Mouse (Mus musculus) megakaryocyte progenitor cell, adult 5-6 weeks (primary cell): ENCODE measurements around the gene Dlgap1. TPM values are rescaled to one million over a fixed set of nuclear protein-coding genes. Genes with fewer than 3 reads are reported as not detected.
A peak's percentile ranks its signal among the peaks of the same experiment; 100 is the strongest.

ENCODE experiments used
- ATAC-seq: replicated peaks from 2 replicates; pipeline ENCODE4 v1.8.0; 2016; ENCODE audit warnings: mild to moderate bottlenecking, moderate TSS enrichment, inconsistent platforms; ENCODE audit not compliant: poor library complexity
- total RNA-seq, 2 experiments: library from RNA; stranded (forward) in 1 of 2; stranded (reverse) in 1 of 2; fragments of 157-497, 149-512 nt in 1 of 2; fragments of 200-1000 nt in 1 of 2; gene quantifications; 2 replicates each; pipeline versions ENCODE4 v1.2.3 to v1.2.4; 2015 to 2017

Dlgap1 gene
- total RNA-seq, 2 experiments from 2014 or later, result not detected

GRCm38 (mm10) chr17:70446451-70446850, 477.6 kb downstream of the Dlgap1 start:
- ATAC-seq, result no peak

GRCm38 (mm10) chr17:70455036-70455435, 486.2 kb downstream of the Dlgap1 start:
- ATAC-seq, result no peak

DNA sequence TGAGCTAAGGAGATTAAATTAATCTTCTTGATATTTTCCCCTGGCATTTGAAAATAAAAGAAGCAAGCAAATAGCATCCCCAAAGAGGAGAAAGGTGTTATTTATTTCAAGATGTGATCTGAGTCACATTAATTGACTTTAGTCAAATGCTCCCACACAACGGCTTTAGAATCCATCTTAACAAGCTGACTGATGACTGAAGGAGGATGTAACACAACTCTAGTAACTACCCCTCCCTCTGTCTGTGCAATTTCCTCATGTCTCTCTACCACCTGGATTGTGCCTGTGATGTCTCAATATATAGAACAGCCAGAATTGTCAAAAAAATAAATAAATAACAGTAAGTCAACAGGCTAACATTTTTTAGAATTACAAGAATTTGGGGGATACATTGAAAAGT, 488.2 kb downstream of the Dlgap1 start:
- no peak for ATAC-seq

GRCm38 (mm10) chr17:70462231-70462630, 493.4 kb downstream of the Dlgap1 start:
- no peak for ATAC-seq

DNA sequence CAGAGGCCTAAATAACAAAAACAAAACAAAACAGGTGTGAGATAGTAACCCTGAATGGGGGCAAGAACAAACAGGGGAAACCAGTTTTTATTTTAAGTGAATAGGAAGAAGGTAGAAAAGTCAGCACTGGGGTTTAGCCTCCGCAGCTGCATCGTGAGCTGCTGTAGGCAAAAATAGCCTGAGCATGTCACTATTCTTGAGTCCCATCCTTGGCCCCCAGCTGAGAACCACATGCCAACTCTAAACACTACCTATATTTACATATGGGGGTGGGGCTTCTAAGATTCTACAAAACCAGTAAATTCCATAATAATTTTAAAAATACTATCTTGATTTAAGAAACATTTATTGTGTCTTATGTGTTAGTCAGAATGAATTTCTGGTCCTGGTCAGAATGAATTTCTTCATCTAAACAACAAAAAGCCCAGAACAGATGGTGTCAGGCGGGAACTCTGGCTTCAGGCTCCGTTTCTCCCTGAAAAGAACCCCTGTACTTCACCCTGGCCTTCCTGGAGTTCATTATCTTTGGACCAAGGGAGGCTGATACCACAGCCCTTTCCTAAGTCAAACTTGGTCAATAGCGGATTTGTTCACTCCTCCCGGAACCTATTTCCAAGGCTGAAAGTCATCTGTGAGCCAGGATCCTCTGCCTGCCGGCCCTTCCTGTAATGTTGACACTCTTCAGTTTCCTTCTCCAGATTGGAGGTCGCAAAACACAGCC, 494.1 kb downstream of the Dlgap1 start:
- ATAC-seq, result no peak

GRCm38 (mm10) chr17:70466413-70466812, 497.5 kb downstream of the Dlgap1 start:
- ATAC-seq, result no peak

- 0 out of 2 replicates have a peak, but pooled peaks have one; percentile 31 for ATAC-seq
These were observed 502.1 kb downstream of the Dlgap1 start for GRCm38 (mm10) chr17:70470970-70471371.

DNA sequence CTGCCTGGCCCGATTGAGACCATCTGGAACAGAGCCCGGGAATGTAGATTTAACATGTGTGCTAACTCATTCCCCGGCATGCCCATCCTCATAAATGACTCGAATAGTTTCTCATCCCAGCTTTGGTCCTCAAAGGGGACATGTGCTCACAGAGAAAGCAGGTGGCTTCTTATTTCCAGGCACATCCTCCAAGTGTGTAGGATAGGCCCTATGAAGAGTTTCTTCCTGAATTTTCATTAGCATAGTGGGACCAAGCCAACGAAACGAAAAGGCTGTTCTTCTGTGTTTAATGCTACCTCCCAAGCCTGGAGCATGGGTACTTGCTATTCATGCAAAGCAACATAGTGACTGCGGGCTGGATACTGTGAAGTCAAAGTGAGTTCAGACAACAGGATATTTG, 503.3 kb downstream of the Dlgap1 start:
- no peak for ATAC-seq

- ATAC-seq, result no peak
These were observed 505.0 kb downstream of the Dlgap1 start for GRCm38 (mm10) chr17:70473871-70474270.

DNA sequence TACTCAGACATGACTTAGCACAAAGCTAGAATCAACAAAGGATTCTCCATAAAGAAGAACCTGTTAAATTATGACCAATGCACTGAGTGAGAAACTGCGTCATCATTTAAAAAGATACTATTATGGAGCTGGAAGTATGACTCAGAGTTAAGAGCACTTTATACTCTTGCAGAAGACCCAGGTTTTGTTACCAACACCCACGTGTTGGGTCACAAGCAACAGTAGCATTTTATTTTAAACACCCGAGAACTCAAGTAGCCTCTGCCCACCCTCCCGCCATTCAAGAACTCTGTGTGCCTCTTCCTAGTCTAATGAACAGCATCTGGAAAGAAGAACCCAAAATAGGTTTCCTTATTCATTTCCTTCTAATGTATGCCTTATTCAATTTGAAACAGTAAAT, 514.8 kb downstream of the Dlgap1 start:
- ATAC-seq, result no peak

DNA sequence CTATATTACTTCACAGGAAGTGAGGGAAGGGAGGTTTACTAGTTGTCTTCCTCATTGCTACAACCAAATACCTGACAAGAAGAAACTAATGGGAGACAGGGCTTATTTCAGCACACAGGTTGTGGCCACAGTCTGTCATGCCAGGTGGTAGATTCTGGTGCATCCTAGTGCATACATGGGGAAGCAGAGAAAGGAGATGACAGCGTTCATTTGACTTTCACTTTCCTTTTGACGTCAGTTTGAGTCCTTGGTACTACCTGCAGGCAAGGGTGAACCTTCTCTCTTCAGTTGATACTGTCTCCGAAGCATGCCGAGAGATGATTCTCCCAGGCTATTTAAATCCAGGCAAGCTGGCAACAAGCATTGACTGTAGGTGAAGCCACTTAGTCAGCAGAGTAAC, 516.8 kb downstream of the Dlgap1 start:
- peak; percentile 53 for ATAC-seq

GRCm38 (mm10) chr17:70486259-70486658, 517.4 kb downstream of the Dlgap1 start:
- peak; percentile 32 for ATAC-seq

- no peak for ATAC-seq
These were observed 518.0 kb downstream of the Dlgap1 start for GRCm38 (mm10) chr17:70486831-70487230.

DNA sequence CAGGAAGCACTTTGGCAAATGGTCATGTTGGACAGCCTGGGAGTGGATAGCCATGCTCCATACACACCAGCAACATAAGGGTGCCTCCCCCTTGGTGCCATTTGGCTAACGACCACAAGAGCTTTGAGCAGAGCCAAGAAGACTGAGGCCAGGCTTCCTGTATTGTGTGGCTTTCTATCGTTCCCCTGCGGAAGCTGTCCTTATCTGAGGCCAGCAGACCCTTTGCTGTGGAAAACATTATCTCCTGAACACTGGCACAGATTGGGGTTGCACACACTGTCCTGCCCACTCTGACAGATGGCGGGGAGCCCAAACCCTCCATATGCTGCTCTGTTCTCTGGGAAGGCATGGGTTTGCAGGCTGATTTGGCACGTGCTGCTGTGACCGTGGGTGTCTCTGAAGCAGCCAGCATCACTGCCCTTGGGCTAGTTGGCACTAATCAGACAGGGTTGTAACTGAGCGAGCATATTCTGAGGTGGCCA, 520.0 kb downstream of the Dlgap1 start:
- peak; percentile 92 for ATAC-seq

DNA sequence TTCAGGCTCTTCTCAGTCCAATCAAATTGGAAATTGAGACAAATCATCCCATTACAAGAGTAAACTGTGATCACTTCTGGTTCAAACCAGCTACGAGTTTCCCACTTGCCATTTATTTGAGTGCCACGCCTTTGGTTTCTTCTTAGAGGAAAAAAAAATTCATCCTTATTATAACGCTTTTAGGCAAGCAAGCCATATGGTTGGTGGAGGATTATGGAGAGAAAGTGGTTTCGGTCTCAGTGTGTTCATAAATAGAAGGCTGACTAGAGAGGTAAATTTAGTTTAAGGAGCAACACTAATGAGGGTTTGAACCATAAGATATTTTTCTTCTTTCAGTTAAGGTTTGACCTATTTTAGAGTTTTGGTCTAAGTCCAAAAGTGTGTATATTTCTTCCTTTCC, 522.7 kb downstream of the Dlgap1 start:
- no peak for ATAC-seq

- ATAC-seq, result no peak
These were observed 525.5 kb downstream of the Dlgap1 start for GRCm38 (mm10) chr17:70494338-70494737.

DNA sequence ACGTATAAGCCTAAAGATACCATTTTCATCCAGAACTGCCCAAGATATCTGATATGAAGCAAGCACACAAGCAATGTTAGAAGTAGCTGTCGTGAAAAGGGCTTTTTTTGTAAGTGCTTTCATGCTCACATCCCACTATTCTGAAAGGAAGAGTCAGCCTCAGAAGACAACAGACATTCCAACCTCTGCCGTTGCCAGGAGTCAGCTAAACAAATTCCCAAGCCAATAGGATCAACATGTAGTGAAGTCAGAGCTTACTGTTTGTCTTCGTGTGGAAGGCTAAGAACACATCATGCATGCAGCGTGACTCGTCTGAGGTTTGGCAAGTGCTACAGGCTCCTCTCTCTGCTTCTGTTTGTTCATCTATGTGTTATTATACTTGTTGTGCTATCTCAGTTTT, 529.4 kb downstream of the Dlgap1 start:
- ATAC-seq, result no peak

DNA sequence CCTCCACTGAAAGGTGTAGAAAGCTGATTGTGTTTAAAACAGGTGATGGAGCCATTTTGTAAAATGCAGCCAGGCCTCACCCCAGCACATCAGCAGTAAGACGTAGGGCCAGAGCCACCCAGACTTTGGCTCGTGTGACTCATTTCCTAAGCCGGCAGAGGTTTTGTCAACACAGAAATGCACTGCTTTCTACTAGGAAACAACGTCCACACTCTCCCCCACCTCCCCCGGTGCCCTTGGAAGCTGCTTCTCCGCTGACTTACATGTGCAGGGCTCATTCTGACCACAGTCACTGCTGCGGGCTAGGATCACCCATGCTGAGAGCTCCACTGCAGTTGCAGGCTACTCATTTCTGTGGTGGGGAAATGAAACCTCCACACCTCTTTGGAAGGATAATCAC, 533.1 kb downstream of the Dlgap1 start:
- peak; percentile 87 for ATAC-seq

- ATAC-seq, result no peak
These were observed 538.9 kb downstream of the Dlgap1 start for GRCm38 (mm10) chr17:70507759-70508158.

DNA sequence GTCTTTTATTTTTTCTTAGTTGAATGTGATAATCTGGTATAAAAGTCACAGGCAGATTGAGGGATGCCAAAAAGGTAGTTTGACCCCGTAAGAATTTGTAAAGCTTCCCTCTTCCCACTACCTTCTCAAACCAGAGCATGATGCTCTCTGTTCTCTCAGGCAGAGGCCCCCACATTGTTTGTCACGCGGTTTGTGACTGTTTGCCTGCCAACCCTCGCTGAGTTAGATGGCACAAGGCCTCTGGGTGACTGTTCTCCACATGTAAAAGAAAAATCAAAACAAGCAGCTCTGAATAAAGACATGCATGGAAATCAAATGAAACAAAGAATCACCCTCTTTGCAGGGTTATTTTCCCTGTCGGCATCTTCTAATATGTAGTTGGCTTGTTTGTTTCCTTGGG, 541.6 kb downstream of the Dlgap1 start:
- ATAC-seq, result no peak

GRCm38 (mm10) chr17:70511401-70511800, 542.5 kb downstream of the Dlgap1 start:
- ATAC-seq, result peak; percentile 93

- no peak for ATAC-seq
These were observed 544.9 kb downstream of the Dlgap1 start for GRCm38 (mm10) chr17:70513736-70514135.

- ATAC-seq, result no peak
These were observed 547.6 kb downstream of the Dlgap1 start for GRCm38 (mm10) chr17:70516506-70516905.
